18 mouse cellular contexts compared by ENCODE assay signal in the genomic region with DNA sequence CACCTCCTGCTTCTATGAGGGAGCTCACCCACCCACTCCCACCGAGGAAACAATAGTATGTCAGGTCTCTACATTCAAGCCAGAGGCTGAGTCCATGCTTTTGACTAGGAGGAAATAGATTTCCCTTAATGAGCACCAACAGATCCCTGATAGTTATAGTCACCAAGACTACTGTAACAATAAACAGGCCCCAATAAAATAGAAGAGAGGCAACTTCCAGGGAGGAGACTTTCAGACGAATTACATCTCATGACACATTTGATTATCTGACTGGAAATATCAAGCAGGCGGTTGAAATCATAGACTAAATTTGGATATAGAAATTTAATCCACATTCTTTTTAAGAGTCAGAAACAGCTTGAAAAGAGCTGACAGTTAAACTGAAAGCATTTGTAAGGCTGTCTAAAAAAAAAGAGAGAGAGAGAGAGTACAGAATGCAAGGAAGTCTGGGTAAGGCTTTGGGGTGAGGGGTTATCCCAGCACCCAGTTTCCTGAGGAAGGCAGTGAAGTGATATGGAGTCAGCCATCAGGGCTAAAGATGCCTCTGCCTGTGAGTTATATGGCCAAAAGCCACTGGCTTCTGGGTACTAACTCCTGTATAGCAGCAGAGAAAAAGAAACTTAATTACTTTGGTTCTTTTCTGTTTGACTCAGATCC. TPM values are rescaled to one million over a fixed set of nuclear protein-coding genes. Genes with fewer than 3 reads are reported as not detected.
DNase-seq lines count a peak whose midpoint lies in the region; ATAC-seq and TF ChIP-seq lines count a peak whose summit lies in the region.
"Had no signal": no experiment of that assay in that cellular context is flagged by ENCODE, and none has a peak within 500 bp of the region (broad histone marks: within the 10 kb centered on the region; RNA-seq: fewer than 3 reads in every experiment).

No protein-coding gene starts in this region.

- peaks cover 2% of the 10 kb centered on the region; the same call in 1 of the 2 replicates for H3K4me1 ChIP-seq in heart, embryonic 16.5 days (ENCODE audit: control insufficient read depth, insufficient read depth, low read length)
- no peaks in the 10 kb centered on the region for H3K4me1 ChIP-seq in lung, postnatal 0 days (ENCODE audit: insufficient read depth, low read depth, low read length)
- H3K4me1 ChIP-seq in lung, adult 2 months (ENCODE audit: control insufficient read depth, insufficient read depth, low read length), result no peaks in the 10 kb centered on the region; the same call in 1 of the 2 replicates
- H3K4me1 ChIP-seq in liver, embryonic 15.5 days (replicated peaks), result no peaks in the 10 kb centered on the region
- H3K4me1 ChIP-seq in forebrain, embryonic 12.5 days, result no peaks in the 10 kb centered on the region
- no peaks in the 10 kb centered on the region for H3K4me1 ChIP-seq in hindbrain, embryonic 13.5 days (replicated peaks)
- H3K4me1 ChIP-seq: forebrain, embryonic 13.5 days; limb, embryonic 12.5 days; neural tube, embryonic 15.5 days had no signal

- WGBS in heart, embryonic 16.5 days, result 38% methylated on average over 3 of the region's 3 CpGs
- WGBS in lung, postnatal 0 days, result 31% methylated on average over 3 of the region's 3 CpGs
- 45% methylated on average over 3 of the region's 3 CpGs for WGBS in lung, adult 2 months
- 40% methylated on average over 3 of the region's 3 CpGs for WGBS in liver, embryonic 15.5 days (ENCODE audit: insufficient replicate concordance)
- 67% methylated on average over 3 of the region's 3 CpGs for WGBS in forebrain, embryonic 12.5 days
- 82% methylated on average over 3 of the region's 3 CpGs for WGBS in hindbrain, embryonic 13.5 days

- TF ChIP-seq CTCF in lung, postnatal 0 days (IDR thresholded peaks at IDR 0.05), result no peak
- no peak for TF ChIP-seq CTCF in lung, adult 2 months (IDR thresholded peaks at IDR 0.05; ENCODE audit: insufficient read depth, low read length)

- DNase-seq in heart, postnatal 25 days (ENCODE audit: low spot score), result no peak
- peak; percentile 79 for DNase-seq in lung, postnatal 0 days (ENCODE audit: low spot score)
- DNase-seq in lung, adult 2 months, result no peak
- DNase-seq: cerebellum, adult 9-10 months; kidney, adult 11 months; midbrain, embryonic 14.5 days; spleen, adult 18-20 months; thymus, postnatal 4 days had no signal

- no peak overlapping the region for H3K9ac ChIP-seq in heart, embryonic 16.5 days (ENCODE audit: low read length)
- no peak overlapping the region for H3K9ac ChIP-seq in lung, postnatal 0 days (replicated peaks; ENCODE audit: low read depth)
- H3K9ac ChIP-seq in liver, embryonic 15.5 days, result no peak overlapping the region
- no peak overlapping the region for H3K9ac ChIP-seq in forebrain, embryonic 12.5 days
- H3K9ac ChIP-seq in hindbrain, embryonic 13.5 days, result no peak overlapping the region
- H3K9ac ChIP-seq: forebrain, embryonic 13.5 days; limb, embryonic 12.5 days; neural tube, embryonic 15.5 days had no signal

- TF ChIP-seq POLR2A in lung, adult 2 months (IDR thresholded peaks at IDR 0.05; ENCODE audit: borderline replicate concordance, extremely low read depth, low read depth, low read length), result no peak

- H3K9me3 ChIP-seq in heart, embryonic 16.5 days (replicated peaks; ENCODE audit: control insufficient read depth, low read length), result no peaks in the 10 kb centered on the region
- H3K9me3 ChIP-seq in lung, postnatal 0 days (ENCODE audit: low read length), result no peaks in the 10 kb centered on the region
- no peaks in the 10 kb centered on the region for H3K9me3 ChIP-seq in liver, embryonic 15.5 days (replicated peaks)
- H3K9me3 ChIP-seq in forebrain, embryonic 12.5 days, result no peaks in the 10 kb centered on the region
- H3K9me3 ChIP-seq in hindbrain, embryonic 13.5 days, result no peaks in the 10 kb centered on the region
- H3K9me3 ChIP-seq: forebrain, embryonic 13.5 days; limb, embryonic 12.5 days; neural tube, embryonic 15.5 days had no signal

- intact Hi-C loops in heart, postnatal 25 days (cut with DNase I), result no loop called here

- no peak overlapping the region for H3K4me2 ChIP-seq in heart, embryonic 16.5 days (ENCODE audit: low read depth, low read length)
- H3K4me2 ChIP-seq in lung, postnatal 0 days (replicated peaks; ENCODE audit: low read depth, low read length), result no peak overlapping the region
- H3K4me2 ChIP-seq in liver, embryonic 15.5 days, result no peak overlapping the region
- no peak overlapping the region for H3K4me2 ChIP-seq in forebrain, embryonic 12.5 days
- H3K4me2 ChIP-seq in hindbrain, embryonic 13.5 days, result no peak overlapping the region
- H3K4me2 ChIP-seq: forebrain, embryonic 13.5 days; limb, embryonic 12.5 days; neural tube, embryonic 15.5 days had no signal

- TF ChIP-seq EP300 in lung, postnatal 0 days (IDR thresholded peaks at IDR 0.05), result no peak

- H3K27ac ChIP-seq in heart, embryonic 16.5 days (ENCODE audit: low read length), result 0 out of 2 replicates have a peak overlapping the region, but pooled peaks have one; percentile 18
- H3K27ac ChIP-seq in lung, postnatal 0 days (ENCODE audit: low read length), result peak overlapping the region; percentile 54
- H3K27ac ChIP-seq in liver, embryonic 15.5 days (replicated peaks), result peak overlapping the region; percentile 36
- H3K27ac ChIP-seq in forebrain, embryonic 12.5 days, result no peak overlapping the region
- H3K27ac ChIP-seq in hindbrain, embryonic 13.5 days, result no peak overlapping the region
- H3K27ac ChIP-seq: forebrain, embryonic 13.5 days; kidney, postnatal 0 days; limb, embryonic 12.5 days; neural tube, embryonic 15.5 days had no signal

- no peak for ATAC-seq in heart, embryonic 16.5 days (replicated peaks; ENCODE audit: extremely low read depth, insufficient read depth, low FRiP score)
- ATAC-seq in lung, postnatal 0 days, result peak; percentile 66
- ATAC-seq in liver, embryonic 15.5 days (ENCODE audit: insufficient read depth), result no peak
- no peak for ATAC-seq in forebrain, embryonic 12.5 days (ENCODE audit: low FRiP score)
- ATAC-seq in hindbrain, embryonic 13.5 days (ENCODE audit: low FRiP score), result no peak
- ATAC-seq: forebrain, embryonic 13.5 days had no signal

- no peak overlapping the region for H3K4me3 ChIP-seq in heart, embryonic 16.5 days (ENCODE audit: low read length)
- no peak overlapping the region for H3K4me3 ChIP-seq in lung, postnatal 0 days (ENCODE audit: low read depth, low read length)
- no peak overlapping the region for H3K4me3 ChIP-seq in lung, adult 2 months (replicated peaks; ENCODE audit: extremely low read depth, low read depth, low read length)
- H3K4me3 ChIP-seq in liver, embryonic 15.5 days (replicated peaks), result no peak overlapping the region
- H3K4me3 ChIP-seq in forebrain, embryonic 12.5 days (replicated peaks), result no peak overlapping the region
- no peak overlapping the region for H3K4me3 ChIP-seq in hindbrain, embryonic 13.5 days
- H3K4me3 ChIP-seq: forebrain, embryonic 13.5 days; limb, embryonic 12.5 days; myocyte; neural tube, embryonic 15.5 days had no signal

- no peaks in the 10 kb centered on the region for H3K27me3 ChIP-seq in heart, embryonic 16.5 days (ENCODE audit: control insufficient read depth, insufficient read depth, low read length)
- H3K27me3 ChIP-seq in lung, postnatal 0 days (replicated peaks; ENCODE audit: insufficient read depth, low read length), result no peaks in the 10 kb centered on the region
- no peaks in the 10 kb centered on the region for H3K27me3 ChIP-seq in liver, embryonic 15.5 days
- H3K27me3 ChIP-seq in forebrain, embryonic 12.5 days, result no peaks in the 10 kb centered on the region
- H3K27me3 ChIP-seq in hindbrain, embryonic 13.5 days, result no peaks in the 10 kb centered on the region
- H3K27me3 ChIP-seq: forebrain, embryonic 13.5 days; limb, embryonic 12.5 days; neural tube, embryonic 15.5 days had no signal

- H3K36me3 ChIP-seq in heart, embryonic 16.5 days (ENCODE audit: control insufficient read depth, insufficient read depth), result no peaks in the 10 kb centered on the region
- H3K36me3 ChIP-seq in lung, postnatal 0 days (ENCODE audit: insufficient read depth, low read length), result no peaks in the 10 kb centered on the region
- no peaks in the 10 kb centered on the region for H3K36me3 ChIP-seq in liver, embryonic 15.5 days (replicated peaks)
- no peaks in the 10 kb centered on the region for H3K36me3 ChIP-seq in forebrain, embryonic 12.5 days (replicated peaks)
- no peaks in the 10 kb centered on the region for H3K36me3 ChIP-seq in hindbrain, embryonic 13.5 days
- H3K36me3 ChIP-seq: limb, embryonic 12.5 days; neural tube, embryonic 15.5 days had no signal

RNA-seq across cellular contexts. Expression of a gene that starts 45.0 kb away (rescaled TPM):
- 6.4 and 6.8 TPM in 2 replicates for polyA plus RNA-seq in heart, embryonic 16.5 days (2015; fragmentation: Nextera tagmentation; extraction: Ambion mirVana)
- 1 to 10 TPM; 3.2 to 4.1 TPM for total RNA-seq in heart, postnatal 25 days (2021)
- 7.0 TPM in 2 replicates for polyA plus RNA-seq in lung, postnatal 0 days (2015; fragmentation: Nextera tagmentation; extraction: Ambion mirVana)
- polyA plus RNA-seq in lung, adult 2 months (2012; rRNA removed), result 3.9 and 6.2 TPM in 2 replicates
- polyA plus RNA-seq in liver, embryonic 15.5 days (2015; fragmentation: Nextera tagmentation; extraction: Ambion mirVana), result 2.0 and 2.1 TPM in 2 replicates
- 15.5 and 17.6 TPM in 2 replicates for polyA plus RNA-seq in forebrain, embryonic 12.5 days (2016; fragmentation: Nextera tagmentation; extraction: Ambion mirVana)
- 19.0 and 20.0 TPM in 2 replicates for polyA plus RNA-seq in hindbrain, embryonic 13.5 days (2015; fragmentation: Nextera tagmentation; extraction: Ambion mirVana)

RNA-seq across cellular contexts. Expression of a gene that starts 49.5 kb away (rescaled TPM):
- 0.53 and 0.60 TPM in 2 replicates for polyA plus RNA-seq in heart, embryonic 16.5 days (2015; fragmentation: Nextera tagmentation; extraction: Ambion mirVana)
- total RNA-seq in heart, postnatal 25 days (2021), result under 1 TPM; 0.05 to 0.17 TPM
- 0.95 and 1.2 TPM in 2 replicates for polyA plus RNA-seq in lung, postnatal 0 days (2015; fragmentation: Nextera tagmentation; extraction: Ambion mirVana)
- polyA plus RNA-seq in lung, adult 2 months (2012; rRNA removed), result 0.22 and 0.24 TPM in 2 replicates
- polyA plus RNA-seq in liver, embryonic 15.5 days (2015; fragmentation: Nextera tagmentation; extraction: Ambion mirVana), result 0.12 and 0.13 TPM in 2 replicates
- 2.3 and 3.4 TPM in 2 replicates for polyA plus RNA-seq in forebrain, embryonic 12.5 days (2016; fragmentation: Nextera tagmentation; extraction: Ambion mirVana)
- 3.6 and 4.1 TPM in 2 replicates for polyA plus RNA-seq in hindbrain, embryonic 13.5 days (2015; fragmentation: Nextera tagmentation; extraction: Ambion mirVana)
- polyA plus RNA-seq: C2C12, myocyte had no signal

Comparison
In these comparisons a context has a peak if more than half of its experiments do, and no peak if none do; other contexts are left out.
1. H3K27ac ChIP-seq: peak in heart, embryonic 16.5 days (single experiment), lung, postnatal 0 days (single experiment) and liver, embryonic 15.5 days (single experiment); none in forebrain, embryonic 12.5 days (single experiment) and hindbrain, embryonic 13.5 days (single experiment).